Mouse (Mus musculus) lung, postnatal 0 days (tissue): ENCODE results near the gene Esyt3. TPM values are rescaled to one million over a fixed set of nuclear protein-coding genes. Genes with fewer than 3 reads are reported as not detected.

Experiments
- ATAC-seq: fragments of 200-750 bp; cut with Nextera tagmentation; 2 replicates; pipeline ENCODE4 v1.8.0; 2017; ENCODE audit warnings: moderate library complexity
- DNase-seq: peaks from one replicate; pipeline ENCODE4 v3.0.0-alpha.2; 2016; ENCODE audit warnings: low spot score
- H3K27ac ChIP-seq: fragments of 300-500 bp; sonication (generic); 2 replicates; pipeline ENCODE4 v1.5.1; 2014; ENCODE audit warnings: antibody characterized with exemption, mild to moderate bottlenecking, low read length, mixed read lengths
- H3K27me3 ChIP-seq: fragments of 300-500 bp; sonication (generic); replicated peaks from 2 replicates; pipeline ENCODE4 v1.6.1; 2014; ENCODE audit warnings: low read length, mixed read lengths; ENCODE audit not compliant: insufficient read depth
- H3K36me3 ChIP-seq: fragments of 300-500 bp; sonication (generic); 2 replicates; pipeline ENCODE4 v1.6.1; 2014; ENCODE audit warnings: low read length, mixed read lengths; ENCODE audit not compliant: insufficient read depth
- H3K4me1 ChIP-seq: fragments of 300-500 bp; sonication (generic); 2 replicates; pipeline ENCODE4 v1.6.1; 2014; ENCODE audit warnings: antibody characterized with exemption, low read depth, low read length, mixed read lengths; ENCODE audit not compliant: insufficient read depth
- H3K4me2 ChIP-seq: fragments of 300-500 bp; sonication (generic); replicated peaks from 2 replicates; pipeline ENCODE4 v1.6.1; 2014; ENCODE audit warnings: low read depth, mild to moderate bottlenecking, low read length, moderate library complexity, mixed read lengths
- H3K4me3 ChIP-seq: fragments of 300-500 bp; sonication (generic); 2 replicates; pipeline ENCODE4 v1.5.1; 2014; ENCODE audit warnings: low read depth, low read length
- H3K9ac ChIP-seq: fragments of 300-500 bp; sonication (generic); replicated peaks from 2 replicates; pipeline ENCODE4 v1.6.1; 2014; ENCODE audit warnings: low read depth, mild to moderate bottlenecking
- H3K9me3 ChIP-seq: fragments of 300-500 bp; sonication (generic); 2 replicates; pipeline ENCODE4 v1.6.1; 2016; ENCODE audit warnings: low read length, mixed read lengths
- CTCF ChIP-seq: IDR thresholded peaks from 2 replicates; pipeline ENCODE4 v1.5.1; 2016; ENCODE audit warnings: antibody characterized with exemption, mild to moderate bottlenecking
- EP300 ChIP-seq: IDR thresholded peaks from 2 replicates; pipeline ENCODE4 v1.6.1; 2016; ENCODE audit warnings: antibody characterized with exemption, mild to moderate bottlenecking, control low read depth
- WGBS: fragments of 180-500 bp; shearing (Covaris S2); extraction: QIAGEN DNeasy Blood & Tissue Kit; methylation state at CpG from one replicate; pipeline ENCODE4 v1.1.7; 2014; 5-methylcytosine and 5-hydroxymethylcytosine counted together
- polyA plus RNA-seq: library from polyadenylated mRNA; unstranded; fragments of >200 nt; fragmentation: Nextera tagmentation; extraction: Ambion mirVana; gene quantifications from 2 replicates; pipeline ENCODE4 v1.2.1, GENCODE M21; 2015

The Esyt3 gene
- polyA plus RNA-seq, 1 experiment from 2014 or later: 1.3 TPM

DNA sequence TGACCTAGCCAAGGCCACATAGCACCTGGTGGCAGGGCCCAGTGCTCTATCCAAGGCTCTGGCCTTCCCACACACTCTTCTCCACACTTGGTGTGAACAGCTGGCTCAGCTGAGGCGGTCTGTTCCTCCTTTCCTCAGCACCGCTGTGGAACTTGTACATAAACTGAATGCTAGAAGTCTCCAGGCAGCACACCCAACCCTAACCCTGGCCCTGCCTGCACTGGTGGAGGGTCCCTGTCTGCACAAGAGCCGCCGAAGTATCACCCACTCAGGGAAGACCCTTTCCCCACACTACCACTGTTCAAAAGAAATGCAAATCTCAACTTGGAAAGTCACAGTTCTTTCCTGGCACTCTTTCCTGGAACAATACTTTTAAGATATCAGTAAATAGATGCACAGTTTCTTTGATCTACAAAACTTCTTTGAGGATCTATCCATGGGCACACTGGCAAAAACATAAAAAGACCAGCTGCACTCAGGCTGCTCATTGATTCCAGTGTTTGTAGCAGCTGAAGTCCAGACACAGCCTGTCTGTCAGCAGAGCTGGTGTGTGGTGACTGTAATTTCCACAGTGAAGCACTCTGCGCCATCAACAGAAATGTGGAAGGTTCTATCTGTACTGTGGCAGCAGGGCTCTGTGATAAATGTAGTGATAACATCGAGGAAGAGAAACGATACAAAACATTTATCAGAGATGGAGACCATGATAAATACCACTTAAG is 33.0 kb downstream of the Esyt3 start:
- DNase-seq (peak; percentile 35), ATAC-seq (peak; percentile 61)
- no peaks in the 10 kb centered on the region for H3K4me1 ChIP-seq
- H3K27ac ChIP-seq: no peak overlapping the region
- H3K9ac ChIP-seq: no peak overlapping the region
- H3K9me3 ChIP-seq: no peaks in the 10 kb centered on the region
- H3K27me3 ChIP-seq: no peaks in the 10 kb centered on the region
- no peak overlapping the region for H3K4me2 ChIP-seq
- 57% methylated on average over 7 of the region's 7 CpGs for WGBS
- H3K36me3 ChIP-seq: no peaks in the 10 kb centered on the region
- TF ChIP-seq EP300: no peak
- TF ChIP-seq CTCF: no peak
- no peak overlapping the region for H3K4me3 ChIP-seq

DNA sequence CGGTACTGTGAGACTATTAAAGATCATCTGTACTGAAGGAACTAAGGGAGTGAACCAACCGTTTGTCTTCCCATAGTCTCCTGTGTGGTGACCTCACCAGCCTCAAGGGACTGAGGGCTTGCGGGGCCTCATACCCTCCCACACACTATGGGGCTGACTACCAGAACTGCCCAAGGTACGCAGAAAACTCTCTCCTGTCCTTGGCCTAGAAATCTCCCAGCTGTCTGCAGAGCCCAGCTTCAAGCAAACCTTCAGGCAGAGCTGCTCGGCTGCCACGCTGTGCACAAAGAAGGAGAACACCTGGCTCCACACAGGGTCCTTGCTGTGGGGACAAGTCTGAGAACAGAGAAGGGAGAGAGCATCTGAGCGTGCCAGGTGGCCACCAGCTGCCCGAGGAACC is 38.4 kb downstream of the Esyt3 start:
- DNase-seq (no peak), ATAC-seq (no peak)
- no peak overlapping the region for H3K4me2 ChIP-seq
- H3K9me3 ChIP-seq: no peaks in the 10 kb centered on the region
- H3K27ac ChIP-seq: no peak overlapping the region
- TF ChIP-seq CTCF: no peak
- no peak for TF ChIP-seq EP300
- no peak overlapping the region for H3K9ac ChIP-seq
- no peaks in the 10 kb centered on the region for H3K4me1 ChIP-seq
- 73% methylated on average over 8 of the region's 8 CpGs for WGBS
- no peaks in the 10 kb centered on the region for H3K36me3 ChIP-seq
- no peak overlapping the region for H3K4me3 ChIP-seq
- H3K27me3 ChIP-seq: no peaks in the 10 kb centered on the region

DNA sequence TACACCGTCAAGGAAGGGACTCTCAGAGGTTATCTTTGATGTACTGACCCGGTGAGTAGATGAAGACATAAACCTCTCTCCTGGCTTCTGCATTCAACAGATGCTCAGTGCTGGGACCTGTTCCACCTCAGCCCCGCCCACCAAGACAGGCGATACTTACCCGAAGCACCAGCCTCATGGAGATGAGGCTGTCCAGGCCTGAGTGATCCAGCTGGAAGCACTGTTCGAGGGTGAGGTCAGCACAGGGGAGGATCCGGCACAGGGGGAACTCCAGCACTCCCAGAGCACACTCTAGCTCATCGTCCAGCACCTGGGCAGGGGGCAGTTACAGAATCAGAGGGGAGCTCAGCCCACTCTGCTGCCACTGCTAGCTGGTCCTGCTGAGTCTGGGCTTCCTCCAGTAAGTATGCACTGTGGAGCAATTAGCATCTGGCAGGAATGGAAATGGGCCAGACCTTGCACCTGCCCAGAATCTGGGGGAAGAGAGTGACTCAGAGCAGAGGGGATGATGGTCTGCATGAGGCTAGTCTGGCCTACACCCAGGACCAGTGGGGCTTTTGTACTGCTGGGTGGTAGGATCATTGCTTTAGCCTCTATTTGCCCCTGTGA is 38.9 kb downstream of the Esyt3 start:
- ATAC-seq (no peak), DNase-seq (no peak)
- WGBS: 39% methylated on average over 8 of the region's 8 CpGs
- H3K4me1 ChIP-seq: no peaks in the 10 kb centered on the region
- no peaks in the 10 kb centered on the region for H3K36me3 ChIP-seq
- H3K9ac ChIP-seq: no peak overlapping the region
- no peak for TF ChIP-seq EP300
- no peak for TF ChIP-seq CTCF
- no peak overlapping the region for H3K27ac ChIP-seq
- H3K27me3 ChIP-seq: no peaks in the 10 kb centered on the region
- H3K9me3 ChIP-seq: no peaks in the 10 kb centered on the region
- no peak overlapping the region for H3K4me3 ChIP-seq
- no peak overlapping the region for H3K4me2 ChIP-seq

DNA sequence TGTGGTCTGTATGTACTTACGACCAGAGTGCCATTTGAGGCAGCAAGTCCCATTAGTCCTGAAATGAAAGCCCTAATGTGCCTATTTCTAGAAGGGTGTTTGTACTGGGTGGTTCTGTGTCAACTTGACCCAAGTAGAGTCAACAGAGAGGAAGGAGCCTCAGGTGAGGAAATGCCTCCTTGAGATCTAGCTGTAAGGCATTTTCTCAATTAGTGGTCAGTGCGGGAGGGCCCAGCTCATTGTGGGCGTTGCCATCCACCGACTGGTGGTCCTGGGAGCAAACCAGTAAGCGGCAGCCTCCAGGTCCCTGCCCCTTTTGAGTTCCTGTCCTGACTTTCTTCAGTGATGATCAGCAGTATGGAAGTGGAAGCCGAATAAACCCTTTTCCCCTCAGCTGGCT is 52.1 kb downstream of the Esyt3 start:
- Histone ChIP-seq H3K27me3 (no peaks in the 10 kb centered on the region), H3K4me2 (no peak overlapping the region), H3K4me1 (no peaks in the 10 kb centered on the region), H3K27ac (no peak overlapping the region), H3K9ac (no peak overlapping the region), H3K36me3 (no peaks in the 10 kb centered on the region), H3K4me3 (no peak overlapping the region), H3K9me3 (no peaks in the 10 kb centered on the region)
- 65% methylated on average over 6 of the region's 6 CpGs for WGBS
- peak; percentile 65 for ATAC-seq
- peak; percentile 38 for DNase-seq
- TF ChIP-seq EP300: no peak
- TF ChIP-seq CTCF: no peak

DNA sequence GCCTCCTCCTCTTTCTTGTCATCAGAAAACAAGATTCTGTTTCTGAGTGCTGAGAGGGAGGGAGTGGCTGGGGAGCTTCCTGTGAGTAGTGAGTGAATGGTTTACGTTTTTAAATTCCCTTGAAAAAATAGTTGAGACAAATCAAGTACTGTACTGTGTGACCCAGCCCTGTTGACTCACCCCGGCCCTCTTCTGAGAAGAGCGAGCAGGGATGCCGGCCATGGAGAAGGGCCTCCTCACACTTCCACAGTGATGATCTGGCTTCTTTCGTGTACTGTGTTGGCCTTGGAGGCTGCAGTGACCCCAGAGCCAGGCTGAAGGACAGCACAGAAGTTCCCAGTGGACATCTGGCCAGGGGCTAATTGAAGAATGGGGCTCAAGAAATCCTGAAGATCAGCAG is 54.1 kb downstream of the Esyt3 start:
- H3K27me3 ChIP-seq: no peaks in the 10 kb centered on the region
- no peak overlapping the region for H3K4me3 ChIP-seq
- 76% methylated on average over 5 of the region's 5 CpGs for WGBS
- no peaks in the 10 kb centered on the region for H3K4me1 ChIP-seq
- TF ChIP-seq EP300 (no peak), CTCF (no peak)
- ATAC-seq (peak; percentile 49), DNase-seq (peak; percentile 32)
- no peaks in the 10 kb centered on the region for H3K9me3 ChIP-seq
- H3K27ac ChIP-seq: no peak overlapping the region
- H3K36me3 ChIP-seq: no peaks in the 10 kb centered on the region
- no peak overlapping the region for H3K4me2 ChIP-seq
- H3K9ac ChIP-seq: no peak overlapping the region

Other genes starting within 250 kb of the Esyt3 start
- 4.1 and 4.5 TPM in 2 replicates for gene Pik3cb, start 217.9 kb downstream of the Esyt3 start, polyA plus RNA-seq
- gene Faiml, start 121.3 kb downstream of the Esyt3 start, polyA plus RNA-seq: not detected in 2 replicates
- gene Cep70, start 115.2 kb downstream of the Esyt3 start, polyA plus RNA-seq: 12.4 and 17.2 TPM in 2 replicates
- 13.9 and 22.4 TPM in 2 replicates for gene Mras, start 78.8 kb upstream of the Esyt3 start, polyA plus RNA-seq
- 17.1 and 19.2 TPM in 2 replicates for gene Nme9, start 92.9 kb upstream of the Esyt3 start, polyA plus RNA-seq
- 13.7 and 15.8 TPM in 2 replicates for gene Armc8, start 210.3 kb upstream of the Esyt3 start, polyA plus RNA-seq
- 14.1 and 15.8 TPM in 2 replicates for gene Dbr1, start 217.2 kb upstream of the Esyt3 start, polyA plus RNA-seq